Mouse (Mus musculus): Measurements from ENCODE around the gene Gm28041. TPM values are rescaled to one million over a fixed set of nuclear protein-coding genes. Genes with fewer than 3 reads are reported as not detected.
"Not testable (repeated sequence)": the region's sequence is repeated elsewhere in the genome, so short reads cannot be mapped to it uniquely, and the experiment has no call there.

The Gm28041 gene
- polyA plus RNA-seq, 1 experiment from 2014 or later: not detected

- H3K4me3 ChIP-seq (replicated peaks; ENCODE audit: low read length); H3K4me2 ChIP-seq (ENCODE audit: low read length); ATAC-seq; H3K36me3 ChIP-seq (ENCODE audit: control insufficient read depth, insufficient read depth); H3K4me1 ChIP-seq (replicated peaks; ENCODE audit: control insufficient read depth, insufficient read depth, low read length); H3K27me3 ChIP-seq (replicated peaks; ENCODE audit: control insufficient read depth, insufficient read depth, low read length); H3K9ac ChIP-seq (replicated peaks; ENCODE audit: low read depth, low read length); H3K9me3 ChIP-seq (ENCODE audit: control insufficient read depth, low read length); H3K27ac ChIP-seq (ENCODE audit: low read length): not testable (repeated sequence)
- WGBS: 50% methylated on average over 3 of the region's 3 CpGs
These were observed 722 bp upstream of the Gm28041 start for GRCm38 (mm10) chr13:67376255-67376654.

- H3K27me3 ChIP-seq (replicated peaks; ENCODE audit: control insufficient read depth, insufficient read depth, low read length): no peaks in the 10 kb centered on the region
- peak within 1 kb of the TSS; percentile 60 for H3K4me3 ChIP-seq (replicated peaks; ENCODE audit: low read length)
- peak within 1 kb of the TSS; percentile 30 for H3K9ac ChIP-seq (replicated peaks; ENCODE audit: low read depth, low read length)
- under 1% methylated on average over 15 of the region's 15 CpGs for WGBS
- H3K9me3 ChIP-seq (ENCODE audit: control insufficient read depth, low read length): no peaks in the 10 kb centered on the region
- peaks cover 8% of the 10 kb centered on the region for H3K4me1 ChIP-seq (replicated peaks; ENCODE audit: control insufficient read depth, insufficient read depth, low read length)
- peak; percentile 96 for ATAC-seq
- H3K27ac ChIP-seq (ENCODE audit: low read length): no peak within 1 kb of the TSS
- no peaks in the 10 kb centered on the region for H3K36me3 ChIP-seq (ENCODE audit: control insufficient read depth, insufficient read depth)
- peak within 1 kb of the TSS; percentile 75 for H3K4me2 ChIP-seq (ENCODE audit: low read length)
These were observed 15.3 kb downstream of the Gm28041 start, which contains the start of the genes Gm28044 and Zfp953 for GRCm38 (mm10) chr13:67360131-67360744. Gene Gm28044 (minus strand): TSS chr13:67360536. Gene Zfp953 (minus strand): TSS chr13:67360605.

GRCm38 (mm10) chr13:67351854-67352253 lies 23.7 kb downstream of the Gm28041 start:
- H3K4me3 ChIP-seq (replicated peaks; ENCODE audit: low read length): no peak overlapping the region
- no peak overlapping the region for H3K9ac ChIP-seq (replicated peaks; ENCODE audit: low read depth, low read length)
- no peak for ATAC-seq
- no peak overlapping the region for H3K4me2 ChIP-seq (ENCODE audit: low read length)
- H3K27me3 ChIP-seq (replicated peaks; ENCODE audit: control insufficient read depth, insufficient read depth, low read length): no peaks in the 10 kb centered on the region
- H3K9me3 ChIP-seq (ENCODE audit: control insufficient read depth, low read length): no peaks in the 10 kb centered on the region
- H3K36me3 ChIP-seq (ENCODE audit: control insufficient read depth, insufficient read depth): no peaks in the 10 kb centered on the region
- no peak overlapping the region for H3K27ac ChIP-seq (ENCODE audit: low read length)
- H3K4me1 ChIP-seq (replicated peaks; ENCODE audit: control insufficient read depth, insufficient read depth, low read length): no peaks in the 10 kb centered on the region

- H3K9ac ChIP-seq (replicated peaks; ENCODE audit: low read depth, low read length): no peak overlapping the region
- ATAC-seq: no peak
- 92% methylated on average over 2 of the region's 2 CpGs for WGBS
- no peaks in the 10 kb centered on the region for H3K9me3 ChIP-seq (ENCODE audit: control insufficient read depth, low read length)
- H3K27me3 ChIP-seq (replicated peaks; ENCODE audit: control insufficient read depth, insufficient read depth, low read length): no peaks in the 10 kb centered on the region
- H3K27ac ChIP-seq (ENCODE audit: low read length): no peak overlapping the region
- no peaks in the 10 kb centered on the region for H3K4me1 ChIP-seq (replicated peaks; ENCODE audit: control insufficient read depth, insufficient read depth, low read length)
- no peak overlapping the region for H3K4me2 ChIP-seq (ENCODE audit: low read length)
- H3K36me3 ChIP-seq (ENCODE audit: control insufficient read depth, insufficient read depth): no peaks in the 10 kb centered on the region
- no peak overlapping the region for H3K4me3 ChIP-seq (replicated peaks; ENCODE audit: low read length)
These were observed 32.1 kb downstream of the Gm28041 start for GRCm38 (mm10) chr13:67343422-67343821.

- Histone ChIP-seq H3K4me2 (ENCODE audit: low read length) (peak overlapping the region; percentile 63), H3K9ac (replicated peaks; ENCODE audit: low read depth, low read length) (peak overlapping the region; percentile 47; the same call in 1 of the 2 replicates), H3K27ac (ENCODE audit: low read length) (no peak overlapping the region), H3K36me3 (ENCODE audit: control insufficient read depth, insufficient read depth) (no peaks in the 10 kb centered on the region), H3K4me1 (replicated peaks; ENCODE audit: control insufficient read depth, insufficient read depth, low read length) (peaks cover 7% of the 10 kb centered on the region; the same call in 1 of the 2 replicates), H3K9me3 (ENCODE audit: control insufficient read depth, low read length) (peaks cover 3% of the 10 kb centered on the region; the same call in 1 of the 2 replicates), H3K27me3 (replicated peaks; ENCODE audit: control insufficient read depth, insufficient read depth, low read length) (no peaks in the 10 kb centered on the region), H3K4me3 (replicated peaks; ENCODE audit: low read length) (peak overlapping the region; percentile 54)
- ATAC-seq: peak; percentile 59
- WGBS: 67% methylated on average over 1 of the region's 1 CpGs
These were observed 42.7 kb downstream of the Gm28041 start for GRCm38 (mm10) chr13:67332877-67333276.

GRCm38 (mm10) chr13:67332019-67332724 lies 43.4 kb downstream of the Gm28041 start, which contains the start of gene Zfp595:
Gene Zfp595 (minus strand): TSS chr13:67332570.
- H3K4me2 ChIP-seq (ENCODE audit: low read length): peak within 1 kb of the TSS; percentile 63
- peak within 1 kb of the TSS; percentile 54 for H3K4me3 ChIP-seq (replicated peaks; ENCODE audit: low read length)
- no peaks in the 10 kb centered on the region for H3K27me3 ChIP-seq (replicated peaks; ENCODE audit: control insufficient read depth, insufficient read depth, low read length)
- peaks cover 3% of the 10 kb centered on the region; the same call in 1 of the 2 replicates for H3K9me3 ChIP-seq (ENCODE audit: control insufficient read depth, low read length)
- peak; percentile 92 for ATAC-seq
- 16% methylated on average over 17 of the region's 17 CpGs for WGBS
- peak within 1 kb of the TSS; percentile 47 for H3K9ac ChIP-seq (replicated peaks; ENCODE audit: low read depth, low read length)
- peaks cover 7% of the 10 kb centered on the region; the same call in 1 of the 2 replicates for H3K4me1 ChIP-seq (replicated peaks; ENCODE audit: control insufficient read depth, insufficient read depth, low read length)
- no peak within 1 kb of the TSS for H3K27ac ChIP-seq (ENCODE audit: low read length)
- no peaks in the 10 kb centered on the region for H3K36me3 ChIP-seq (ENCODE audit: control insufficient read depth, insufficient read depth)

- Histone ChIP-seq H3K36me3 (ENCODE audit: control insufficient read depth, insufficient read depth) (no peaks in the 10 kb centered on the region), H3K27me3 (replicated peaks; ENCODE audit: control insufficient read depth, insufficient read depth, low read length) (no peaks in the 10 kb centered on the region), H3K9me3 (ENCODE audit: control insufficient read depth, low read length) (peaks cover 2% of the 10 kb centered on the region; the same call in 1 of the 2 replicates), H3K4me3 (replicated peaks; ENCODE audit: low read length) (peak overlapping the region; percentile 74), H3K27ac (ENCODE audit: low read length) (peak overlapping the region; percentile 67), H3K4me1 (replicated peaks; ENCODE audit: control insufficient read depth, insufficient read depth, low read length) (peaks cover 6% of the 10 kb centered on the region), H3K4me2 (ENCODE audit: low read length) (peak overlapping the region; percentile 96), H3K9ac (replicated peaks; ENCODE audit: low read depth, low read length) (peak overlapping the region; percentile 87)
- WGBS: 28% methylated on average over 5 of the region's 5 CpGs
- ATAC-seq: peak; percentile 55
These were observed 68.8 kb downstream of the Gm28041 start for GRCm38 (mm10) chr13:67306718-67307117.

- Histone ChIP-seq H3K36me3 (ENCODE audit: control insufficient read depth, insufficient read depth) (no peaks in the 10 kb centered on the region), H3K4me2 (ENCODE audit: low read length) (peak within 1 kb of the TSS; percentile 96), H3K9me3 (ENCODE audit: control insufficient read depth, low read length) (no peaks in the 10 kb centered on the region), H3K4me3 (replicated peaks; ENCODE audit: low read length) (peak within 1 kb of the TSS; percentile 74), H3K4me1 (replicated peaks; ENCODE audit: control insufficient read depth, insufficient read depth, low read length) (peaks cover 6% of the 10 kb centered on the region), H3K27ac (ENCODE audit: low read length) (peak within 1 kb of the TSS; percentile 67), H3K27me3 (replicated peaks; ENCODE audit: control insufficient read depth, insufficient read depth, low read length) (no peaks in the 10 kb centered on the region), H3K9ac (replicated peaks; ENCODE audit: low read depth, low read length) (peak within 1 kb of the TSS; percentile 87)
- whole genome bisulfite sequencing: 11% methylated on average over 16 of the region's 16 CpGs
- peak; percentile 99 for ATAC-seq
These were observed 69.5 kb downstream of the Gm28041 start, which contains the start of gene Zfp457 for GRCm38 (mm10) chr13:67305822-67306672. Gene Zfp457 (minus strand): TSS chr13:67306485.

Measured in forebrain, embryonic 16.5 days (tissue).